Mouse (Mus musculus) heart, adult 2 months (tissue): ENCODE measurements at regions not wholly inside any gene's neighbourhood (a gene's known extent, or its start where the extent isn't known, plus 50 kb on each side); places are given as distances from the start of the nearest gene placed in this dataset.

Experiments used
- CTCF ChIP-seq: fragments of 200-600 bp; IDR thresholded peaks from 2 replicates; pipeline ENCODE4 v1.8.1; 2022; ENCODE audit warnings: antibody characterized with exemption, mild to moderate bottlenecking, moderate library complexity
- EP300 ChIP-seq: fragments of 200-500 bp; IDR thresholded peaks from 2 replicates; pipeline ENCODE4 v1.6.1; 2011; ENCODE audit warnings: low read depth, low read length, control low read depth; ENCODE audit not compliant: insufficient read depth
- POLR2A ChIP-seq: fragments of 200-500 bp; IDR thresholded peaks from 2 replicates; pipeline ENCODE4 v1.6.1; 2011; ENCODE audit warnings: mild to moderate bottlenecking, low read depth, low read length, control low read depth; ENCODE audit not compliant: insufficient read depth

DNA sequence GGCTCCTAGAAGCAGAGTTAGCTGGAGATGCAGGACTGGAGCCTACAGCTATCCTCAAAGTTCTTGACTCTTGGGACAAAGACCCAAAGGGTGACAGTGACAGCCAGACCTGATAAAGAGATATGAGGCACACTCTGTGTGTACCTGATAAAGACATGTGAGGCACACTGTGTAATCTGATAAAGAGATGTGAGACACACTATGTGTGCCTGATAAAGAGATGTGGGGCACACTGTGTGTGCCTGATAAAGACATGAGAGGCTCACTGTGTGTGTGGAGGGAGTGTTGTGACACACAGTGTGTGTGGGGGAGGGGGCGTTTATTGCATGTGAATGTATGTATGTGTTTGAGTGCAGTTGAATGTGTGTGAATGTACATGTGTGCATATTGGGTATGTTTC is 97.8 kb upstream of the Habp2 start:
- TF ChIP-seq CTCF (no peak), POLR2A (no peak), EP300 (no peak)
